Mouse (Mus musculus) heart, postnatal 0 days (tissue): ENCODE measurements around the gene Itgav. TPM values are rescaled to one million over a fixed set of nuclear protein-coding genes. Genes with fewer than 3 reads are reported as not detected.
"Not testable (repeated sequence)": the region's sequence is repeated elsewhere in the genome, so short reads cannot be mapped to it uniquely, and the experiment has no call there.

Experiments
- ATAC-seq: fragments of 200-750 bp; cut with Nextera tagmentation; 2 replicates; pipeline ENCODE4 v1.8.0; 2017; ENCODE audit warnings: low read depth, moderate number of reproducible peaks, moderate library complexity; ENCODE audit not compliant: insufficient read depth
- DNase-seq: peaks from one replicate; pipeline ENCODE4 v3.0.0-alpha.2; 2016; ENCODE audit warnings: low spot score
- H3K27ac ChIP-seq: fragments of 300-500 bp; sonication (generic); 2 replicates; pipeline ENCODE4 v1.5.1; 2014; ENCODE audit warnings: low read depth, mild to moderate bottlenecking
- H3K27me3 ChIP-seq: fragments of 300-500 bp; sonication (generic); 2 replicates; pipeline ENCODE4 v1.6.1; 2014; ENCODE audit warnings: low read length, mixed read lengths; ENCODE audit not compliant: control insufficient read depth, insufficient read depth
- H3K36me3 ChIP-seq: fragments of 300-500 bp; sonication (generic); replicated peaks from 2 replicates; pipeline ENCODE4 v1.6.1; 2014; ENCODE audit warnings: low read length, mixed read lengths; ENCODE audit not compliant: control insufficient read depth, insufficient read depth
- H3K4me1 ChIP-seq: fragments of 300-500 bp; sonication (generic); 2 replicates; pipeline ENCODE4 v1.6.1; 2014; ENCODE audit warnings: antibody characterized with exemption; ENCODE audit not compliant: control insufficient read depth, insufficient read depth
- H3K4me2 ChIP-seq: fragments of 300-500 bp; sonication (generic); 2 replicates; pipeline ENCODE4 v1.6.1; 2014; ENCODE audit warnings: low read depth, mild to moderate bottlenecking, low read length, moderate library complexity
- H3K4me3 ChIP-seq: fragments of 300-500 bp; sonication (generic); 2 replicates; pipeline ENCODE4 v1.5.1; 2014; ENCODE audit warnings: low read depth, low read length
- H3K9ac ChIP-seq: fragments of 300-500 bp; sonication (generic); replicated peaks from 2 replicates; pipeline ENCODE4 v1.6.1; 2014; ENCODE audit warnings: low read depth, low read length, mixed read lengths
- H3K9me3 ChIP-seq: fragments of 300-500 bp; sonication (generic); replicated peaks from 2 replicates; pipeline ENCODE4 v1.6.1; 2016; ENCODE audit warnings: low read length; ENCODE audit not compliant: control insufficient read depth
- CTCF ChIP-seq: IDR thresholded peaks from 2 replicates; pipeline ENCODE4 v1.5.1; 2016; ENCODE audit warnings: antibody characterized with exemption, control low read depth, low read depth
- EP300 ChIP-seq: IDR thresholded peaks from 2 replicates; pipeline ENCODE4 v1.6.1; 2016; ENCODE audit warnings: antibody characterized with exemption, low read depth
- WGBS: fragments of 180-500 bp; shearing (Covaris S2); extraction: QIAGEN DNeasy Blood & Tissue Kit; methylation state at CpG from one replicate; pipeline ENCODE4 v1.1.7; 2014; 5-methylcytosine and 5-hydroxymethylcytosine counted together
- polyA plus RNA-seq: library from polyadenylated mRNA; unstranded; fragments of >200 nt; fragmentation: Nextera tagmentation; extraction: Ambion mirVana; gene quantifications from 2 replicates; pipeline ENCODE4 v1.2.1, GENCODE M21; 2015
- total RNA-seq: library from RNA; depleted of rRNA; stranded (reverse); fragments of >200 nt; gene quantifications from 2 replicates; pipeline ENCODE4 v1.2.3, GENCODE M21; 2014; ENCODE audit warnings: low replicate concordance

Gene Itgav
- total and polyA plus RNA-seq, 2 experiments from 2014 or later, result 42.1 to 66.4 TPM

DNA sequence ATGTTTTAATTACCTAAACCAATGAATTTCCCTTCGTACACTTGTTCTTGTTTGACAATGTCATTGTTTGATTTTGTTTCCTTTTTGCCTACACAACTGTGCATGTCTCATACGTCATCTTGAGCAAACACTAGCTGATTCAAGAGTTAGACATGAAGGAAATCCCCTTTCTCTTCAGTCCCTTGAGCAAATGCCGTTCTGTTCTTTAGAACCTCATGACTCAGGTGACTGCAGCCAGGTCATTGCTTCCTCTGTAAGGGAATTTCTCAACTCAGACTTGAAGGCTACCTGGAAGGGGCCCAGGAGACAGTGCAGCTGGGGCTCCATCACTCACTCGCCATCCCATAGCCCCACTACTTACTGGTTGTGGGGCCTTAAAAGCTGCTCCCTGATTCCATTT lies 23.5 kb upstream of the Itgav start:
- no peak for TF ChIP-seq EP300
- TF ChIP-seq CTCF, result no peak
- ATAC-seq, result no peak
- H3K36me3 ChIP-seq, result no peaks in the 10 kb centered on the region
- H3K4me1 ChIP-seq, result no peaks in the 10 kb centered on the region
- no peaks in the 10 kb centered on the region for H3K27me3 ChIP-seq
- H3K9me3 ChIP-seq, result no peaks in the 10 kb centered on the region
- H3K27ac ChIP-seq, result no peak overlapping the region
- WGBS, result 60% methylated on average over 4 of the region's 4 CpGs
- no peak for DNase-seq
- H3K4me3 ChIP-seq, result no peak overlapping the region
- no peak overlapping the region for H3K9ac ChIP-seq
- no peak overlapping the region for H3K4me2 ChIP-seq

DNA sequence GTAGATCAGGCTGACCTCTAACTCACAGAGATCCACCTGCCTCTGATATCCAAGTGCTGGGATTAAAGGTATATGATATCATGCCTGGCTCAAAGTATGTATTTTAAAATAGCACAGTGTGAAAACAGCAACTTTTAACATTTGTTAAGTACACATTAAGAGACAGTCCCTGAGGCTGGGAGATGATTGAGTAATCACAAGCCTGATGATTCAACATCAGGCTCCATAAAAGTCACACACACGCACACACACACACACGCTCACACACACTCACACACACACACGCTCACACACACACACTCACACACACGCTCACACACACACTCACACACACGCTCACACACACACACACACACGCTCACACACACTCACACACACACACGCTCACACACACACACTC lies 21.8 kb upstream of the Itgav start:
- Histone ChIP-seq H3K9ac (no peak overlapping the region), H3K4me3 (no peak overlapping the region), H3K4me1 (no peaks in the 10 kb centered on the region), H3K9me3 (no peaks in the 10 kb centered on the region), H3K27me3 (no peaks in the 10 kb centered on the region), H3K4me2 (no peak overlapping the region), H3K36me3 (no peaks in the 10 kb centered on the region), H3K27ac (no peak overlapping the region)
- no peak for ATAC-seq
- DNase-seq, result no peak
- WGBS, result 93% methylated on average over 7 of the region's 7 CpGs
- no peak for TF ChIP-seq EP300
- TF ChIP-seq CTCF, result no peak

DNA sequence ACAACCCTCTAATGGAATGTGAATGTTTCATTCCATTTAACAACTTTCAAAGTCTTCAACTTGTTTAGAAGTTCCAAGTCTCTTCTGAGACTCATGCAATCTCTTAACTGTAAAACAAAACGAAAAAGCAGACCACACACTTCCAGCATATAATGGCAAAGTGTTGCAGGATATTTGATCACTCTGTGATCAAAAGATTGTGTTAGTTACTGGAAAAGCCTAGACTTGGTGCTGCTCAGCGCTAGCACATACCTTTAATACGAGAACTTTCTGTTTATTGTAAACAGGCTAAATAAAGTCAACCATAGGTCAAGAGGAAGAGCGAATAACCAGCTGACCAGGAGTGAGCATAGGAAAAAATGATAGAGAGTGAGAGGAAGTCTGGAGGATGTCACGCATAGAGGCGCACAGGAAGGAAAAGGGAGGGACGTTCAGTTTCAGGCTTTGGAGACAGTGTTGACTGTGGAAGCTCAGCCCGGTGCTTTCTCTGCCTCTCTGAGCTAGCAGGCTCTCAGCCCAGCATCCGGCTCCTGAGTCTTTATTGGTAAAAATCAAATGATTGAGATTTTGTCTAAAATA lies 18.5 kb upstream of the Itgav start:
- no peaks in the 10 kb centered on the region for H3K9me3 ChIP-seq
- no peaks in the 10 kb centered on the region for H3K27me3 ChIP-seq
- DNase-seq (peak; percentile 55), ATAC-seq (peak; percentile 64)
- no peak overlapping the region for H3K27ac ChIP-seq
- no peak overlapping the region for H3K4me3 ChIP-seq
- WGBS, result 52% methylated on average over 9 of the region's 9 CpGs
- TF ChIP-seq CTCF (no peak), EP300 (no peak)
- H3K9ac ChIP-seq, result no peak overlapping the region
- H3K4me2 ChIP-seq, result no peak overlapping the region
- no peaks in the 10 kb centered on the region for H3K36me3 ChIP-seq
- 0 out of 2 replicates have a peak, but pooled peaks cover 5% of the 10 kb centered on the region for H3K4me1 ChIP-seq

DNA sequence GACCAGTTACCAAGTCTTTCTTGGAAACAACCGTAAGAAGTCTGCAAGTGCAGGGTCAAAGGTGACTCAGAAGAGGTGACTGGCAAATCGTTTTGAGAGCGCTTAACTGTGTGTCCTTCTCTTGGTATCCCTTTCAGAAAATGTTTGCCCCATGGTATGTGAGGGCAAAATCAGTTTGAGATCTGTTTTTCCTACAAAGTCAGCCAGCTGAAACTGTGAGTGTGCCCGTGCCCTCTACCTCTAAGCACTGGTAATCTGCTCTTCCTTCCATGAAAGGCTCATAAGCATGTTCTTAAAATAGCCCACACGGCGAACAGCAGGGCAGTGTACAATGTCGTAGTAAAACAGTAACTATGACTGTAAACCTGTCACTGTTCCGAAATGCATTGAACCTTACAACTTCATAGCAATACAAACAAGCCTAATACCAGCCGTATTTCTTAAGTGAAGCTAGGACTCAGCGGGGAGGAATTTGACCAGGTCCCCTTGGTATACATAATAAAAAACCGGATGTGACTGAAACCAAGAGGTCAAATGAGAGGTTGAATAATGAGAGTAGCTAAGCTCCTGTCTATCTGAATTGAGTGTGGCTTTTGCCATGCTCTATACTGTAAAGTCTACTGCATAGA lies 14.2 kb upstream of the Itgav start:
- H3K4me3 ChIP-seq, result no peak overlapping the region
- TF ChIP-seq CTCF (no peak), EP300 (no peak)
- no peak overlapping the region for H3K4me2 ChIP-seq
- peak; percentile 76 for ATAC-seq
- no peaks in the 10 kb centered on the region for H3K27me3 ChIP-seq
- H3K4me1 ChIP-seq, result 0 out of 2 replicates have a peak, but pooled peaks cover 5% of the 10 kb centered on the region
- 45% methylated on average over 11 of the region's 11 CpGs for WGBS
- H3K9me3 ChIP-seq, result no peaks in the 10 kb centered on the region
- H3K27ac ChIP-seq, result no peak overlapping the region
- H3K36me3 ChIP-seq, result no peaks in the 10 kb centered on the region
- DNase-seq, result no peak
- no peak overlapping the region for H3K9ac ChIP-seq

DNA sequence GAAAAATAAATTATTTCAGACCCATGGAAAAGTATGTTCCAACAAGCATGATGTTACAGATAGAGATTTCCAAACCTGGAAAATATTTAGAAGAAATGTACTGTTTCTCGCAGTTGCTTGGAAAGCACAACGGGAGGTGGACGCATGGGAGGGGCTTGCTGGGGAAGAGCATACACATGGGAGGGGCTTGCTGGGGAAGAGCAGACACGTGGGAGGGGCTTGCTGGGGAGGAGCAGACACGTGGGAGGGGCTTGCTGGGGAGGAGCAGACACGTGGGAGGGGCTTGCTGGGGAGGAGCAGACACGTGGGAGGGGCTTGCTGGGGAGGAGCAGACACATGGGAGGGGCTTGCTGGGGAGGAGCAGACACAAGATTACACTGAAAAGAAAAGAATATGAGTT lies 10.9 kb upstream of the Itgav start:
- not testable (repeated sequence) for H3K4me3 ChIP-seq, ATAC-seq, H3K27me3 ChIP-seq, DNase-seq, H3K27ac ChIP-seq, H3K4me2 ChIP-seq, H3K9ac ChIP-seq, H3K4me1 ChIP-seq, H3K9me3 ChIP-seq, H3K36me3 ChIP-seq
- WGBS, result 65% methylated on average over 7 of the region's 7 CpGs

DNA sequence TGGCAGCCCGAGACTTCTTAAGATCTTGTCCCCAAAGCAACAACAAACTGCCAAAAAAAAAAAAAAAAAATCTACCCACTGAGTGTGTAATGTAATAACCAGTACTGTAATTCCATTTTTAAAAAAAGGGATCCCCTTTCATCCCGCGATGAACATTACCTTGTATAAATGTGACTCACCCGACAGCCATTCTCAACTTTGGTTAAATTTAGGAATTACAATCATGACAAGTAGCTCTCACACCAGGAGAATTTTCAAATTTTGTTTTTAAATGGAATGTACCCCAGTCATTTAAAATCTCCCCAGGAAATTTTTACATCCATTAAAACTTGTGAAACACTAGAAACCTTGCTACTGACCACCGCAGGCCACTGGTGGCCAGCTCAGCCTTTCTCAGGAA lies 10.3 kb upstream of the Itgav start:
- H3K9ac ChIP-seq, result no peak overlapping the region
- H3K9me3 ChIP-seq, result no peaks in the 10 kb centered on the region
- DNase-seq (no peak), ATAC-seq (no peak)
- TF ChIP-seq EP300 (no peak), CTCF (no peak)
- H3K27ac ChIP-seq, result no peak overlapping the region
- no peaks in the 10 kb centered on the region for H3K36me3 ChIP-seq
- no peak overlapping the region for H3K4me3 ChIP-seq
- no peak overlapping the region for H3K4me2 ChIP-seq
- 0 out of 2 replicates have a peak, but pooled peaks cover 5% of the 10 kb centered on the region for H3K4me1 ChIP-seq
- peaks cover 4% of the 10 kb centered on the region; the same call in 1 of the 2 replicates for H3K27me3 ChIP-seq
- 86% methylated on average over 5 of the region's 5 CpGs for WGBS
